Mouse (Mus musculus) splenic B cell, adult 2 months (primary cell): ENCODE results near the gene Dlx3.

Source experiments
- DNase-seq: peaks from one replicate; pipeline ENCODE4 v3.0.0-alpha.2; 2011; ENCODE audit warnings: low read depth, low spot score
- H3K27me3 ChIP-seq: 2 replicates; pipeline ENCODE4 v1.6.1; 2012; ENCODE audit warnings: mild to moderate bottlenecking, low read length, moderate library complexity, mixed read lengths; ENCODE audit not compliant: control insufficient read depth, poor library complexity, insufficient read depth, severe bottlenecking
- H3K36me3 ChIP-seq: 2 replicates; pipeline ENCODE4 v1.6.1; 2012; ENCODE audit warnings: mild to moderate bottlenecking, low read length, moderate library complexity, mixed read lengths; ENCODE audit not compliant: control insufficient read depth, poor library complexity, insufficient read depth, severe bottlenecking

Gene Dlx3

DNA sequence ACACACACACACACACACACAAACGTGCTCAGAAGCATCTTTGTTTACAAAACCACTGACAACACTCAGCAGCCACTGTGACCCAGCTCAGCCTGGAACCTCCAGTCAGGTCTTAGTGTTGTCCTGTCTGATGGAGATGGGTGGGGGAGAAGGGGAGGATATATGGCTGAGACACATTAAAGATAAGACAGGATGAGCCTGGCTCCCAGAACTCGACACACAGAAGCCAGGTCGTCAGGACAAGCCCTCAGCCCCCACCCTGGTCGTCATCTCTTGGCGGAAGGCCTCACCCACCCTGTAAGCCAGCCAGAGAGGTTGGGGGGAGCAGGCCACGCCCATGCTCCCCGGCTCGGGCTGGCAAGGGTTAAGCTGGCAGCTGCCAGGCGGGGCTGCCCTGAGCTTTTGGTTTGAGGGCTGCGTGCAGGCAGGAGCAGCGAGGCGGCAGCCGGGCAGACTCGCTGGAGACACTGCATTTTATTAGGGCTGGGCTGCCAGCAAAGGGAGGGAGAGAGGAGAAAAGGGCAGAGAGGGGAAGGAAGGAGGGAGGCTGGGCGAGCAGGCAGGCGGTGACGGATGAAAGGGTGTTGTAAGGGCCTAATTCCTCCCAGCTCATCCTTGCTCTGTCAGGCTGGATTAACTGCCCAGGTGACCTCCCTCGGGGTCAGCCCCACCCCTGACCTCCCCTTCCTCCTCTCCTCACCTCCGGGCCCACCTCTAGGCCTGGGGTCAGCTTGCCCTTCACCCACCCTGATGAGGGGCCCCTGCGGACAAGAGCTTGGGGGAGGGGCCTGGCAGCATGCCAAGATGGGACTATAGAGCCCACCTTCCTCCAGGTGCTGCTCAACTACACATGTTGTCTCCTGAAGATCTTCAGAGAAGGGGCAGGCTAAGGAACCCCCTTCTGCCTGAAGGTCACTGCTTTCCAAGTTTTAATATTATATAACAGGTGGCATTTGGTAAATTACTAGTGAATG lies 6.6 kb downstream of the Dlx3 start:
- no peaks in the 10 kb centered on the region for H3K27me3 ChIP-seq
- no peaks in the 10 kb centered on the region for H3K36me3 ChIP-seq
- DNase-seq, result no peak

DNA sequence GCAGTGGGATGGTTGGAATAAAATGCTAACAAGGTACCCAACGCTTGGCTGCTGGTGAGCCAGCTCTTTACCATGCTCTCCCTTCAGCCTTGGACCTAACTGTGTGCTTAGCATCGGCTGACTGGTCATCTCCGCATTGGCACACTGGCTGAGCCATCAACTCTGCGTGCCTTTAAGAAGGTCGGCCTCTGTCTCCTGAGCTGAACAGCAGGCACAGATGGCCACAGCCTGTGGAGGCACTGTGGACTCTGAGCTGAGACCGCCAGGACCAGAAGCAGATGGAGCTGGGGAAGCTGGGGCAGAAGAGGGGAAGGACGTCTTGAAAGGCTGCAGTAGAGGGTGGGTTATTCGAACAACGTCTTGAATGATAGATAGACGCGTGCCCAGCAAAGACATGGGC lies 8.4 kb downstream of the Dlx3 start:
- no peaks in the 10 kb centered on the region for H3K27me3 ChIP-seq
- no peaks in the 10 kb centered on the region for H3K36me3 ChIP-seq
- no peak for DNase-seq

DNA sequence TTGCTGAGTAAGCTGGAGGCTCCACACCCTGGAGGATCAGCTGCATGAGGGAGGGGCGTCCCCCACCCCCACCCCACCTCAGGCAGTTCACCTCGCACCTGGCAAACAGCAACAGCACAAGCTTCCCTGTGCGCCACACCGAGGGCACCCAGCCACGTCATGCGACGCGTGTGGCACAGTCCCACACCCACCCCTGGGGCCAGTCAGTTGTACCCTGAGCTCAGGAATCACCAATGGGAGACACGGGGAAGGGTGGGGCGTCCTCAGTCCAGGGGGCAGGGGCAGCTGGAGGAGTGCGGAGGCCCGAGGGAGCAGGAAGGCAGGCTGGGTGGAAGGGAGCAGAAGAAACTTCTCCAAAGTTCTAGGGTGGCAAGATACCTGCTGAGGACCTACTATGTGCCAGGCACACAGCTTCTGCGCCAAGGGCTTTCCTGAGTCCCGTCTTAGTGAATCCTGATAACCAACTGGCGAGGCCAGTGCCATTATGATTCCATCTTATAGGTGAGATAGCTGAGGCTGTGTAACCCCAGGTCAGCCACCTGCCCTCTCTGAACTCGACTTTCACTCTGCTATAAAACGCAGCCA lies 10.8 kb downstream of the Dlx3 start:
- no peaks in the 10 kb centered on the region for H3K36me3 ChIP-seq
- no peak for DNase-seq
- no peaks in the 10 kb centered on the region for H3K27me3 ChIP-seq

DNA sequence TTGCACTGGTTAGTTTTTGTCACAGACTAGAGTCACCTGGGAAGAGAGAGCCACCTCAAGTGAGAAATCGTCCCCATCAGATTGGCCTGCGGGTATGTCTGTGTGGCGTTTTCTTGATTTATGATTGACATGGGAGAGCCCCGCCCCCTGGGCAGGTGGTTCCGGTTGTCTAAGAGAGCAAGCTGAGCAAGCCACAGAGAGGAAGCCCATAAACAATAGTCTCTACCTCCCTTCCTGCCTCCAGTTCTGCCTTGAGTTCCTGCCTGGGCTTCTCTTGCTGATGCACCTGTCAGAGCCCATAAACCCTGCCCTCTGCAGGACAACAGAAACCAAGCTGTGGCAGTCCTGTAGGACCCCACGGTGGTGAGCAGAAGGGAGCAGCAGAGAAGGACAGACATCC lies 13.4 kb downstream of the Dlx3 start:
- H3K27me3 ChIP-seq, result no peaks in the 10 kb centered on the region; the same call in 1 of the 2 replicates
- H3K36me3 ChIP-seq, result no peaks in the 10 kb centered on the region
- no peak for DNase-seq

DNA sequence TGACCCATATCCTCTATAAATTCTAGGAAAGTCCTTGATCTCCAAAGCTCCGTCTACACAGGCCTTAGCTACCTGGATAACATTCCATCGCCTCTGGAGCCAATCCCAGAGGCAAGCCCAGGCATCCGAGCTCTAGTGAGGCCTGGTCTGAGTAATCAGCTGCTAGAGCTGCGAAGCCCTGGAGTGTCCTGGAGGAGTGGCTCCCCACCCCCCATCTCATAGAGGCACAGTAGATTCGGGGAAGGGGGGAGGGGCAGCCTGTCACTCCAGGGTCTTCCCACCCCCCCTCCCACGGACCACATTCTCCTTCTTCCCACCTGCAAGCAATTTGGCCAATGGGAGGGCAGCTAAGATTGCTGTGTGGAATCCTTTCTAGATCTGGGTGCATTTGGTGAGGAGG lies 17.4 kb downstream of the Dlx3 start:
- DNase-seq, result no peak
- H3K27me3 ChIP-seq, result no peaks in the 10 kb centered on the region; the same call in 1 of the 2 replicates
- H3K36me3 ChIP-seq, result no peaks in the 10 kb centered on the region

DNA sequence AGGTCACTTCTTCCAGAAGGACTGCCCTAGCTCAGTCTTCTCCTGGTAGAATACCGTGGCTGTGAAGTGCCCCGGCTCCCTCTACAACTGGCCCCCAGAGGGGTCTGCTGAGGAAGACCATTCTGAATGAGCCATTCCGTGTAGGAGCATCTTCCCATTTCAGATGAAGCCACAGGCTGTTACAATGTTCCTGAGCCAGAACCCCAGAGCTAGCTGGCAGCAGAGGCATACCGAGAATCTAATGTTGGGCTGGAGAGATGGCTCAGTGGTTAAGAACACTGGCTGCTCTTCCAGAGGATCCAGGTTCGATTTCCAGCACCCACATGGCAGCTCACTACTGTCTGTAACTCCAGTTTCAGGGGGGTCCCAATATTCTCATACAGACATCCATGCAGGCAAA lies 20.0 kb downstream of the Dlx3 start:
- Histone ChIP-seq H3K36me3 (no peaks in the 10 kb centered on the region), H3K27me3 (no peaks in the 10 kb centered on the region; the same call in 1 of the 2 replicates)
- no peak for DNase-seq

DNA sequence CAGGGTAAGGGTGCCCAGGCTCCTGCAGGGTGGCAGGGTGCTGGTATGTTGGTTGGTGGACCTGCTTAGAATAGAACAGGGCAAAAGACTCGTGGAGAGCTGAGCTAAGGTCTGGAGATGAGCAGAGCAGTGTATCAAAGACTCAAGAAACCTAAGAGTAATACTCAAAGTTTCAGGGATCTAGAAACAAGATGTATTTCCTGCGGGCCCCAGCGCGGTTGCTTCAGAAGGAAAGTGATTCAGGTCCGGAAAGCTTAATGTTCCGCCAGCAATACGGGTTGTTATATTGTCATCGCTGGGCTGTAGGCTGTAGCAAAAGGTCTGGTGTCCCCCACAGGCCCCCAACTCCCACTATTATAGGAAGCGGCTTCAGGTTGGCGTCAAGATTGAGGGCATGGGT lies 22.3 kb downstream of the Dlx3 start:
- DNase-seq, result no peak
- peaks cover 3% of the 10 kb centered on the region for H3K27me3 ChIP-seq
- no peaks in the 10 kb centered on the region for H3K36me3 ChIP-seq

DNA sequence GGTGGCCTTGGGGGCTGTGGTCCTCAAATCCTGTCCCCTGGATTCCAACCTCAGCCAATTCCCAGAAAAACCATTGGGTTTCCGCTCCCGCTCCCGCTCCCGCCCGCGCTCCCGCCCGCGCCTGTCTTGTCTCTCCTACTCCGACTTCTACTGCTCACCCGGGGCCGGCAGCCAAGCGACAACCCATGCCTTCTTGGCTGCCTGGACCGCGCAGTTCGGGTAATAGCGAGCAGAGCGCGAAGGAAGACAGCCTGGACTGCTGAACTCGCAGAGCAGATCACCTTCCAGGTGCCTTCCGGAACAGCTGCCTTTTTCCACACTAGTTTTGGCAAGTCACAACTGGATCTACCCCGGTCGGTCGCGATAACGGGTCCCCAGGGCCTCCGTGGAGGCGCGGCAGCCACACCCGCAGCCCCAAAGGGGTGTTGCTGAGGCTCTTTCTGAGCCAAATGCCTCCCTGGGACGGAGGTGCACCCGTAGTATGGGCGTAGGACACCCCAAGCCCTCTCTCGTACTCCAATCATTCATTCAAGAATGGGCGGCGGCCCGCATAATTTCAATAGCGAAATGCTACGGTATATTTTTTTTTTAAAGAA lies 23.2 kb downstream of the Dlx3 start:
- no peaks in the 10 kb centered on the region for H3K36me3 ChIP-seq
- H3K27me3 ChIP-seq, result peaks cover 3% of the 10 kb centered on the region
- DNase-seq, result no peak

DNA sequence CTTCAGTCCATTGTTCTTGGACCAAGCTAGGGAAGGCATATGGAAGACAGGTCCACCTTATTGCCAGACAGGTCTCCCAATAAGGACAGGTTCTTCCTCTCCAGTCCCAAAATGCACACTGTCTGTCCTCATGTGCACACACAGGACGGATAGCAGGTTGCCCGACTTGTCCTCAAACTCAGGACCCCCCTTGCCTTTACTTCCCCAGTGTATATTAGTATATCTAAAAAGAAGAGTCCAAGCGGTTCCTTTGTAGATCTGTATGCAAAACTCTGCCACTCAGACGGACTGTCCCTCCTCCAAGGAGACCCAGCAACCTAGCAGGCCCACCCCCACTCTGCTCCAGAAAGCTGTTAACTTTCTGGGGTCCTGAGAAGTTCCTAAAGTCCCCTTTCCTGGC lies 23.7 kb downstream of the Dlx3 start:
- no peak for DNase-seq
- H3K27me3 ChIP-seq, result peaks cover 3% of the 10 kb centered on the region
- no peaks in the 10 kb centered on the region for H3K36me3 ChIP-seq

DNA sequence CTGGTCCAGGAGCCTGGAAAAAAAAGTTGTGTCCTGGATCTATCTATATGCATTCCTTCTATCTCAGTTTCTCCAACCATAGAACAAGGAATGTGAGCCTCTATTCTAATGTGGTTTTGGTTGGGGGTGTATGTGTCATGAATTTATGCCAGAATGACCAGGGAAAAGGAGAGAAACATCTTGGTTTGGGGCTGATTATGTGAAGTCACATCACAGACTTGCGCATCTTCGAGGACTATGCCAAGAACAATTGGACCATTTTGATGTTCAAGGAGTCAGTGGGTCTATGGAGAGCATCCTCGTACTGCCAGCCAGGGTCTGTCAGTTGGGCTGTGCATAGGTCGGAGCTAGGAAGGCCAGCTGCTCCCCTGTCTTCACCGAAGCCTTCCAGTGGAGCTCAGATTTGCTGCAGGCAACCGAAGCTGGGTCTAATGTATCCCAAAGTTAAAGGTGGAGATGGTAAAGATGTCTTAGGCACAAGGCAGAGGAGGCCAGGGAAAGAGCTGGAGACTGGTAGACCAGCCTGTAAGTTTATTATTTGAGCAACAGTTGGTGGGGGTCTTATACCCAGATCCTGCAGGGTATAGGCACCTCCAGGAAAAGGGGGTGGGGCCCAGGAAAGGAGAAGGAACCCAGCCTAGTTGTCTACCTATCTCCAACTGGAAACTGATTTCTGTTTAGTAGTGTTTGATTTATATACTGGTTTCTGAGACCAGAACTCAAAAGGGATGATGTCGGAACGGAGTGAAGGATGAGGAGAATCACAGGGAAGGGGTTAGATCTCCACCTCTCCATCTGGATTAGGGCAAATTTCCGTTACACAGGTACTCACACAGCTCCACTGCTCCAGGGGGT lies 24.4 kb downstream of the Dlx3 start:
- Histone ChIP-seq H3K27me3 (peaks cover 3% of the 10 kb centered on the region), H3K36me3 (no peaks in the 10 kb centered on the region)
- DNase-seq, result no peak

DNA sequence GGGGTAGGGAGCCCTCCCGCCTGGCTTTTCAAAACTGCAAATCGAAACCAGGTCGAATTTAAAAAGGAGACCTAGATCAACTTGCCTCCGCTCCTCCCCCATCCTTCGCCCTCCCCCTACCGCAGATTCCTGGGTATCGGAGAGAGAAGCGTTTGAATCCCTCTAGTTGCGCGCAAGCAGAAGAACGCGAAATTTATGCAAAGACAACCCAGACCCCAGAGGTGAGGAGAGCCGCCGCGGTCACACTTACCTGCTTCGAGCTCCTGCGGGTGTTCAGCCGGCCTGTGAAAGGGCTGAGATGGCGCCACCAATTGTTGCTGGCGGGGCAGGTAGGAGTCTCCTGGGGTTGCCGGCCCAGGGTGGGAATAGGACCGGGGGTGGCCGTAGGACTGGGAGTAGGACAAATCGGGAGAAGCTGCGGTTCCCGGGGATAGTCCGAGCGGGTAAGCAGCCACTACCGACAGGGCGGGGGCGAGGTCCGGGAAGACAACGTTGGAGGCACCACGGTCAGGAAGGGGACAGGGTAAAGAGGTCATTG lies 25.1 kb downstream of the Dlx3 start:
- DNase-seq, result no peak
- peaks cover 3% of the 10 kb centered on the region for H3K27me3 ChIP-seq

DNA sequence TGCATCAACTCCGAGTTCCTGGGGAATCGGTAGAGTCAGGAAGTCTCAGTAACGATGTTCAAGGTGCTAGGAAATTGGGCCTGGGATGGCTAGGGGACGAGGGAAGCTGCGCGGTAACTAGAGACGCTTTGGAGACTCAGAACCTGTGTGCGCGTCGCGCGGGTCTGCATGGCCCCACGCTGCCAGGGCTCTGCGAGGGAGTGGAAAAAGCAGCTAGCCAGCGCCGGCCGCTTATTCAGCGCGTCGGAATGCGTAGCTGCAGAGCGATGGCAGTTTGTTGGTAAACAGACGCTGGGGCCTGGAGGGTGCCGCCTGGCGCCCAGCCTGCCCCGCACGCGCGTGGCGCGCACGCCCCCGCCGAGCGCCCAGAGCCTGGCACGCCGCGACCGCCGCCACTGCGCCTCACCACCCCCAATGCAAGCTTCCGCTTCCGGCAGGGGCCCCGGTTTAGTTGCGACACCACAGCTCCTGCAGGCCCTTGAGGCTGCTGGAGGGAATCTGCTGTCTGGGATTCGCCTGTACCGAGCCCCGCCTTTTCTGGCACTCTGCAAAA lies 26.0 kb downstream of the Dlx3 start, which contains the start of gene Dlx4:
Dlx4 (minus strand) TSS at position 413 of the 553 bp plus-strand sequence.
- no peak for DNase-seq
- no peaks in the 10 kb centered on the region for H3K36me3 ChIP-seq
- H3K27me3 ChIP-seq, result peaks cover 3% of the 10 kb centered on the region

More for the DNA sequence above, 25.1 kb downstream of the Dlx3 start:
- H3K36me3 ChIP-seq, result no peaks in the 10 kb centered on the region

DNA sequence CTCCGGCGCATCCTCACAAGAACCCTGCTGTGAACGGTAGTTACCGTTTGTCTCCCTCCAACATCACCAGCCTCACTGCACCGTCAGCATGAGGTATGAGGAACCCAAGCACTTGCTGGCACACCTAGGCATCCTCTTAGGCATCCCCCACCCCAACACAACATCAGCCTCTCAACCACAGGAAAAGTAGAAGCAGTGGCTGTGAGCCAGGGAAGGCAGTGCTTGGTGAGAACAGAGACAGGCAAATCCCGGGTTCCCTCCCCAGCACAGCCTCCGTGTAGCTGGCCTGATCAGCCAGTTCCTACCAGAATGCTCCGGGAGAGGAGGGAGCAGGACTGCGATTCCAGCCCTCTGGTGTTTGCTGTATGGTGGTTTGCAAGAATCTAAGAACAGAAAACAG lies 28.8 kb downstream of the Dlx3 start:
- Histone ChIP-seq H3K36me3 (no peaks in the 10 kb centered on the region), H3K27me3 (peaks cover 3% of the 10 kb centered on the region)
- DNase-seq, result no peak
